In genomic region chr1:88806960-88807359, GRCm38 (mm10) we compare ENCODE assay signal across 9 mouse cellular contexts.
A peak's percentile ranks its signal among the peaks of the same experiment; 100 is the strongest.
DNase-seq lines count a peak whose midpoint lies in the region; ATAC-seq and TF ChIP-seq lines count a peak whose summit lies in the region.
"Had no signal": no experiment of that assay in that cellular context is flagged by ENCODE, and none has a peak within 500 bp of the region (broad histone marks: within the 10 kb centered on the region; RNA-seq: fewer than 3 reads in every experiment).

No protein-coding gene starts in this region.

- no peak for TF ChIP-seq EP300 in liver, embryonic 14.5 days (IDR thresholded peaks at IDR 0.05; ENCODE audit: low read depth)

- no peaks in the 10 kb centered on the region for H3K36me3 ChIP-seq in liver, embryonic 14.5 days (replicated peaks; ENCODE audit: control insufficient read depth, insufficient read depth, low read depth)
- no peaks in the 10 kb centered on the region for H3K36me3 ChIP-seq in liver, embryonic 12.5 days
- H3K36me3 ChIP-seq: midbrain, embryonic 12.5 days had no signal

- TF ChIP-seq POLR2A in cerebellum, adult 2 months (IDR thresholded peaks at IDR 0.05; ENCODE audit: borderline replicate concordance, insufficient read depth, low read length): no peak

- no peak overlapping the region for H3K4me3 ChIP-seq in liver, embryonic 14.5 days (ENCODE audit: insufficient read depth in 1 of 2, low read depth in 2 of 2, low read length in 2 of 2)
- no peak overlapping the region for H3K4me3 ChIP-seq in liver, embryonic 12.5 days
- no peak overlapping the region for H3K4me3 ChIP-seq in cerebellum, adult 2 months (replicated peaks; ENCODE audit: insufficient read depth, low read depth, low read length)
- H3K4me3 ChIP-seq: midbrain, embryonic 12.5 days had no signal

- H3K9ac ChIP-seq in liver, embryonic 14.5 days (replicated peaks): no peak overlapping the region
- no peak overlapping the region for H3K9ac ChIP-seq in liver, embryonic 12.5 days
- H3K9ac ChIP-seq: midbrain, embryonic 12.5 days had no signal

- H3K4me2 ChIP-seq in liver, embryonic 14.5 days (ENCODE audit: low read depth): no peak overlapping the region
- no peak overlapping the region for H3K4me2 ChIP-seq in liver, embryonic 12.5 days
- H3K4me2 ChIP-seq: midbrain, embryonic 12.5 days had no signal

- H3K9me3 ChIP-seq in liver, embryonic 14.5 days (ENCODE audit: control insufficient read depth, low read length): no peaks in the 10 kb centered on the region
- 0 out of 2 replicates have a peak, but pooled peaks cover 3% of the 10 kb centered on the region for H3K9me3 ChIP-seq in liver, embryonic 12.5 days (replicated peaks)

- no peaks in the 10 kb centered on the region for H3K27me3 ChIP-seq in liver, embryonic 14.5 days (ENCODE audit: control insufficient read depth, insufficient read depth, low read length)
- H3K27me3 ChIP-seq in liver, embryonic 12.5 days (replicated peaks): no peaks in the 10 kb centered on the region
- no peaks in the 10 kb centered on the region for H3K27me3 ChIP-seq in cerebellum, adult 2 months (ENCODE audit: control insufficient read depth, insufficient read depth, low read length)
- H3K27me3 ChIP-seq: midbrain, embryonic 12.5 days had no signal

- WGBS in liver, embryonic 14.5 days (ENCODE audit: insufficient replicate concordance): 64% methylated on average over 6 of the region's 6 CpGs
- WGBS in liver, embryonic 12.5 days (ENCODE audit: insufficient replicate concordance): 49% methylated on average over 6 of the region's 6 CpGs
- 54% methylated on average over 6 of the region's 6 CpGs for WGBS in cerebellum, adult 2 months

- H3K27ac ChIP-seq in liver, embryonic 14.5 days: no peak overlapping the region
- H3K27ac ChIP-seq in liver, embryonic 12.5 days: no peak overlapping the region
- no peak overlapping the region for H3K27ac ChIP-seq in cerebellum, adult 2 months (ENCODE audit: insufficient read depth, low read length)
- H3K27ac ChIP-seq: midbrain, embryonic 12.5 days had no signal

- no peaks in the 10 kb centered on the region for H3K4me1 ChIP-seq in liver, embryonic 14.5 days (replicated peaks; ENCODE audit: control insufficient read depth in 2 of 2, insufficient read depth in 2 of 2, low read length in 1 of 2)
- no peaks in the 10 kb centered on the region for H3K4me1 ChIP-seq in liver, embryonic 12.5 days
- H3K4me1 ChIP-seq in cerebellum, adult 2 months (ENCODE audit: control insufficient read depth, insufficient read depth, low read length): no peaks in the 10 kb centered on the region
- H3K4me1 ChIP-seq: midbrain, embryonic 12.5 days had no signal

- DNase-seq in adrenal gland, adult (ENCODE audit: inconsistent age in 2 of 2, low spot score in 1 of 2): peak; percentile 54 to 82
- no peak for DNase-seq in adrenal gland, postnatal 4 days (ENCODE audit: low spot score in 2 of 2)
- DNase-seq in liver, embryonic 14.5 days (ENCODE audit: low read depth in 3 of 3, low spot score in 3 of 3): no peak
- DNase-seq in cerebellum, adult 2 months: peak in 1 of 2 experiments; percentile 30
- peak; percentile 46 for DNase-seq in kidney, postnatal 10 days
- peak; percentile 63 for DNase-seq in testis, postnatal 10 days (ENCODE audit: low spot score)
- DNase-seq in B cell, adult 2 months: no peak

- peak; percentile 40 for TF ChIP-seq CTCF in liver, embryonic 14.5 days (IDR thresholded peaks at IDR 0.05; ENCODE audit: low read depth)
- TF ChIP-seq CTCF in cerebellum, adult 2 months (IDR thresholded peaks at IDR 0.05; ENCODE audit: borderline replicate concordance, insufficient read depth, low read depth, low read length): peak; percentile 47; the same call in 1 of the 2 replicates

- no peak for ATAC-seq in liver, embryonic 14.5 days (ENCODE audit: insufficient read depth)
- no peak for ATAC-seq in liver, embryonic 12.5 days

Comparison
In these comparisons a context has a peak if more than half of its experiments do, and no peak if none do; other contexts are left out.
1. DNase-seq: peak in adrenal gland, adult (2 of 2), kidney, postnatal 10 days (single experiment) and testis, postnatal 10 days (single experiment); none in adrenal gland, postnatal 4 days (0 of 2), liver, embryonic 14.5 days (0 of 3) and B cell, adult 2 months (0 of 2).